Comparison of ENCODE assay signal across 29 mouse cellular contexts in the genomic region with DNA sequence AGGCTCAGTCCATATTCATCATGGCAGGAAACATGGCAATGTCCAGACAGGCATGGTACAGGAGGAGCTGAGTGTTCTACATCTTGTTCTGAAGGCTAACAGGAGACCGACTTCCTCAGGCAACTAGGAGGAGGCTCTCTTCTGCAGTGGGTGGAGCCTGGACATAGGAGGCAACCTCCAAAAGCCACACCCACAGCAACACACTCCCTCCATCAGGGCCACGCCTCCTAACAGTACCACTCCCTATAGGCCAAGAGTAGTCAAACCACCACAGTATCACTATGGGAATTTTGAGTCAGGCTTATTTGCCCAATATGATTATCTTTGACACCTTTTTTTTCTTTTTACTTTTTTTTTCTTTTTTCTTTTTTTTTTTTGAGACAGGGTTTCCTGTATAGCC. TPM values are rescaled to one million over a fixed set of nuclear protein-coding genes. Genes with fewer than 3 reads are reported as not detected.
A peak's percentile ranks its signal among the peaks of the same experiment; 100 is the strongest.
DNase-seq lines count a peak whose midpoint lies in the region; ATAC-seq and TF ChIP-seq lines count a peak whose summit lies in the region.
"Had no signal": no experiment of that assay in that cellular context is flagged by ENCODE, and none has a peak within 500 bp of the region (broad histone marks: within the 10 kb centered on the region; RNA-seq: fewer than 3 reads in every experiment).

No protein-coding gene starts in this region.

- H3K36me3 ChIP-seq in MEL (ENCODE audit: control insufficient read depth in 1 of 2, insufficient read depth in 2 of 2, low read length in 2 of 2), result no peaks in the 10 kb centered on the region
- no peaks in the 10 kb centered on the region; the same call in 1 of the 2 replicates for H3K36me3 ChIP-seq in liver, embryonic 14.5 days (replicated peaks; ENCODE audit: control insufficient read depth, insufficient read depth, low read depth)
- no peaks in the 10 kb centered on the region for H3K36me3 ChIP-seq in hindbrain, embryonic 11.5 days (ENCODE audit: control insufficient read depth, insufficient read depth, low read length)
- no peaks in the 10 kb centered on the region for H3K36me3 ChIP-seq in hindbrain, postnatal 0 days (ENCODE audit: insufficient read depth, low read length)
- peaks cover 6% of the 10 kb centered on the region for H3K36me3 ChIP-seq in embryonic facial prominence, embryonic 10.5 days (replicated peaks)
- peaks cover 5% of the 10 kb centered on the region; the same call in 1 of the 2 replicates for H3K36me3 ChIP-seq in stomach, postnatal 0 days (ENCODE audit: control insufficient read depth, insufficient read depth, low read length)

- no peaks in the 10 kb centered on the region for H3K27me3 ChIP-seq in MEL (ENCODE audit: control insufficient read depth in 1 of 2, insufficient read depth in 2 of 2, low read length in 2 of 2)
- no peaks in the 10 kb centered on the region for H3K27me3 ChIP-seq in liver, embryonic 14.5 days (ENCODE audit: control insufficient read depth, insufficient read depth, low read length)
- H3K27me3 ChIP-seq in hindbrain, embryonic 11.5 days (ENCODE audit: control insufficient read depth, insufficient read depth, low read length), result no peaks in the 10 kb centered on the region
- H3K27me3 ChIP-seq in hindbrain, postnatal 0 days (ENCODE audit: insufficient read depth, low read length), result no peaks in the 10 kb centered on the region
- no peaks in the 10 kb centered on the region for H3K27me3 ChIP-seq in embryonic facial prominence, embryonic 10.5 days (replicated peaks; ENCODE audit: low read depth, poor library complexity, severe bottlenecking)
- H3K27me3 ChIP-seq in stomach, postnatal 0 days (ENCODE audit: control insufficient read depth, insufficient read depth, low read length), result no peaks in the 10 kb centered on the region
- H3K27me3 ChIP-seq: embryonic facial prominence, embryonic 12.5 days; limb, embryonic 15.5 days; megakaryocyte, embryonic 14.5 days; midbrain, embryonic 15.5 days; neural tube, embryonic 15.5 days; stomach, embryonic 15.5 days had no signal

- no peak overlapping the region for H3K27ac ChIP-seq in MEL (ENCODE audit: control insufficient read depth, low read depth, low read length)
- H3K27ac ChIP-seq in liver, embryonic 14.5 days, result no peak overlapping the region
- no peak overlapping the region for H3K27ac ChIP-seq in hindbrain, embryonic 11.5 days (ENCODE audit: low read depth, low read length)
- no peak overlapping the region for H3K27ac ChIP-seq in hindbrain, postnatal 0 days
- no peak overlapping the region for H3K27ac ChIP-seq in embryonic facial prominence, embryonic 10.5 days (replicated peaks)
- H3K27ac ChIP-seq in stomach, postnatal 0 days (replicated peaks), result no peak overlapping the region
- H3K27ac ChIP-seq: embryonic facial prominence, embryonic 12.5 days; kidney, postnatal 0 days; layer of hippocampus, adult 2 months; limb, embryonic 15.5 days; midbrain, embryonic 15.5 days; neural tube, embryonic 15.5 days; stomach, embryonic 15.5 days had no signal

- no peak overlapping the region for H3K4me2 ChIP-seq in liver, embryonic 14.5 days (ENCODE audit: low read depth)
- no peak overlapping the region for H3K4me2 ChIP-seq in hindbrain, embryonic 11.5 days (replicated peaks; ENCODE audit: low read depth, low read length)
- H3K4me2 ChIP-seq in hindbrain, postnatal 0 days (ENCODE audit: low read depth, low read length), result no peak overlapping the region
- no peak overlapping the region for H3K4me2 ChIP-seq in stomach, postnatal 0 days (replicated peaks; ENCODE audit: low read depth)
- H3K4me2 ChIP-seq: embryonic facial prominence, embryonic 12.5 days; limb, embryonic 15.5 days; midbrain, embryonic 15.5 days; neural tube, embryonic 15.5 days; stomach, embryonic 15.5 days had no signal

- peak; percentile 12 for DNase-seq in CD4-positive helper T cell, adult 2 months (ENCODE audit: low read depth, low spot score)
- peak; percentile 56 for DNase-seq in MEL (ENCODE audit: low read depth, low spot score)
- DNase-seq in liver, embryonic 14.5 days (ENCODE audit: low read depth in 3 of 3, low spot score in 3 of 3), result peak; percentile 9 to 24 (median 12)
- DNase-seq in hindbrain, embryonic 11.5 days (ENCODE audit: low spot score), result no peak
- DNase-seq in hindbrain, postnatal 0 days (ENCODE audit: low spot score), result no peak
- DNase-seq in embryonic facial prominence, embryonic 10.5 days (ENCODE audit: low spot score), result no peak
- no peak for DNase-seq in stomach, postnatal 0 days (ENCODE audit: low spot score)
- DNase-seq: adrenal gland, postnatal 10 days; cerebellum, adult 8-10 months; heart, postnatal 4 days; kidney, adult 18-20 months; layer of hippocampus, postnatal 36 days; lung, postnatal 10 days; spleen, adult 18-20 months; thymus, adult 2 months had no signal

- ATAC-seq in erythroblast, adult 5-6 weeks (replicated peaks; ENCODE audit: low FRiP score, poor library complexity, severe bottlenecking), result peak; percentile 81
- ATAC-seq in liver, embryonic 14.5 days (ENCODE audit: insufficient read depth), result peak; percentile 79
- no peak for ATAC-seq in hindbrain, embryonic 11.5 days (ENCODE audit: low FRiP score)
- ATAC-seq in hindbrain, postnatal 0 days, result no peak
- ATAC-seq in stomach, postnatal 0 days (ENCODE audit: low FRiP score, low TSS enrichment), result no peak
- ATAC-seq: activated CD4-positive, CD25-positive, alpha-beta regulatory T cell, adult 4 months; CD4-positive, CD25-positive, alpha-beta regulatory T cell, adult 4 months; forebrain, embryonic 16.5 days; midbrain, embryonic 15.5 days had no signal

- no peak overlapping the region for H3K4me3 ChIP-seq in MEL (ENCODE audit: control insufficient read depth in 1 of 2, insufficient read depth in 1 of 2, low read depth in 2 of 2, low read length in 2 of 2)
- H3K4me3 ChIP-seq in liver, embryonic 14.5 days (ENCODE audit: insufficient read depth in 1 of 2, low read depth in 2 of 2, low read length in 2 of 2), result no peak overlapping the region
- no peak overlapping the region for H3K4me3 ChIP-seq in hindbrain, embryonic 11.5 days (ENCODE audit: low read depth, low read length)
- H3K4me3 ChIP-seq in hindbrain, postnatal 0 days (ENCODE audit: low read length), result no peak overlapping the region
- no peak overlapping the region for H3K4me3 ChIP-seq in embryonic facial prominence, embryonic 10.5 days
- no peak overlapping the region for H3K4me3 ChIP-seq in stomach, postnatal 0 days (ENCODE audit: low read depth, low read length)
- H3K4me3 ChIP-seq: embryonic facial prominence, embryonic 12.5 days; layer of hippocampus, adult 2 months; limb, embryonic 15.5 days; megakaryocyte, embryonic 14.5 days; midbrain, embryonic 15.5 days; neural tube, embryonic 15.5 days; stomach, embryonic 15.5 days had no signal

- TF ChIP-seq POLR2A in MEL (IDR thresholded peaks at IDR 0.05; ENCODE audit: control insufficient read depth in 1 of 2, insufficient read depth in 1 of 2, low read depth in 1 of 2, low read length in 2 of 2, poor library complexity in 1 of 2), result no peak

- no peak overlapping the region for H3K9ac ChIP-seq in MEL (ENCODE audit: control insufficient read depth, low read depth, low read length, poor library complexity, severe bottlenecking)
- H3K9ac ChIP-seq in liver, embryonic 14.5 days (replicated peaks), result no peak overlapping the region
- H3K9ac ChIP-seq in hindbrain, embryonic 11.5 days (ENCODE audit: low read depth, low read length), result no peak overlapping the region
- H3K9ac ChIP-seq in hindbrain, postnatal 0 days (replicated peaks; ENCODE audit: low read length), result no peak overlapping the region
- no peak overlapping the region for H3K9ac ChIP-seq in stomach, postnatal 0 days (ENCODE audit: low read length)
- H3K9ac ChIP-seq: embryonic facial prominence, embryonic 12.5 days; limb, embryonic 15.5 days; midbrain, embryonic 15.5 days; neural tube, embryonic 15.5 days; stomach, embryonic 15.5 days had no signal

- 65% methylated on average over 2 of the region's 2 CpGs for WGBS in liver, embryonic 14.5 days (ENCODE audit: insufficient replicate concordance)
- WGBS in hindbrain, embryonic 11.5 days, result 97% methylated on average over 2 of the region's 2 CpGs
- 97% methylated on average over 2 of the region's 2 CpGs for WGBS in hindbrain, postnatal 0 days
- WGBS in embryonic facial prominence, embryonic 10.5 days, result 92% methylated on average over 2 of the region's 2 CpGs
- 93% methylated on average over 2 of the region's 2 CpGs for WGBS in stomach, postnatal 0 days

- no peak for TF ChIP-seq CTCF in MEL (IDR thresholded peaks at IDR 0.05 in 2 of 3, conservative IDR thresholded peaks at IDR 0.05 in 1 of 3; ENCODE audit: control insufficient read depth in 1 of 3, insufficient read depth in 1 of 3, low read depth in 2 of 3, low read length in 3 of 3, poor library complexity in 1 of 3, severe bottlenecking in 1 of 3)
- no peak for TF ChIP-seq CTCF in liver, embryonic 14.5 days (IDR thresholded peaks at IDR 0.05; ENCODE audit: low read depth)
- TF ChIP-seq CTCF in hindbrain, postnatal 0 days (IDR thresholded peaks at IDR 0.05; ENCODE audit: low read depth), result no peak
- no peak for TF ChIP-seq CTCF in stomach, postnatal 0 days (IDR thresholded peaks at IDR 0.05; ENCODE audit: low read depth)

- no peaks in the 10 kb centered on the region for H3K9me3 ChIP-seq in MEL (replicated peaks; ENCODE audit: insufficient read depth, low read length)
- no peaks in the 10 kb centered on the region for H3K9me3 ChIP-seq in liver, embryonic 14.5 days (ENCODE audit: control insufficient read depth, low read length)
- no peaks in the 10 kb centered on the region for H3K9me3 ChIP-seq in hindbrain, embryonic 11.5 days (ENCODE audit: control insufficient read depth, low read length)
- no peaks in the 10 kb centered on the region for H3K9me3 ChIP-seq in hindbrain, postnatal 0 days (ENCODE audit: low read length)
- no peaks in the 10 kb centered on the region for H3K9me3 ChIP-seq in embryonic facial prominence, embryonic 10.5 days
- no peaks in the 10 kb centered on the region for H3K9me3 ChIP-seq in stomach, postnatal 0 days (ENCODE audit: control insufficient read depth, low read length)
- H3K9me3 ChIP-seq: embryonic facial prominence, embryonic 12.5 days; limb, embryonic 15.5 days; midbrain, embryonic 15.5 days; neural tube, embryonic 15.5 days; stomach, embryonic 15.5 days had no signal

- no peaks in the 10 kb centered on the region for H3K79me2 ChIP-seq in MEL (ENCODE audit: control insufficient read depth, insufficient read depth, low read length, poor library complexity)

- peaks cover 0 to 4% of the 10 kb centered on the region in 2 experiments; a peak in 1 of 4 replicates for H3K4me1 ChIP-seq in MEL (ENCODE audit: control insufficient read depth in 1 of 2, insufficient read depth in 2 of 2, low read length in 2 of 2)
- H3K4me1 ChIP-seq in liver, embryonic 14.5 days (replicated peaks; ENCODE audit: control insufficient read depth in 2 of 2, insufficient read depth in 2 of 2, low read length in 1 of 2), result no peaks in the 10 kb centered on the region
- no peaks in the 10 kb centered on the region for H3K4me1 ChIP-seq in hindbrain, embryonic 11.5 days (replicated peaks; ENCODE audit: control insufficient read depth, insufficient read depth, low read length)
- no peaks in the 10 kb centered on the region for H3K4me1 ChIP-seq in hindbrain, postnatal 0 days (ENCODE audit: insufficient read depth, low read length)
- H3K4me1 ChIP-seq in embryonic facial prominence, embryonic 10.5 days, result peaks cover 10% of the 10 kb centered on the region
- no peaks in the 10 kb centered on the region for H3K4me1 ChIP-seq in stomach, postnatal 0 days (replicated peaks; ENCODE audit: control insufficient read depth, insufficient read depth)
- H3K4me1 ChIP-seq: limb, embryonic 15.5 days; midbrain, embryonic 15.5 days; neural tube, embryonic 15.5 days; stomach, embryonic 15.5 days had no signal

- TF ChIP-seq RAD21 in MEL (IDR thresholded peaks at IDR 0.05; ENCODE audit: low read depth, low read length), result no peak

- TF ChIP-seq EP300 in MEL (IDR thresholded peaks at IDR 0.05; ENCODE audit: low read depth in 1 of 2, low read length in 2 of 2), result no peak
- TF ChIP-seq EP300 in liver, embryonic 14.5 days (IDR thresholded peaks at IDR 0.05; ENCODE audit: low read depth), result no peak
- TF ChIP-seq EP300 in stomach, postnatal 0 days (optimal IDR thresholded peaks at IDR 0.05), result no peak

RNA-seq across cellular contexts. Expression of a gene that starts 22.1 kb away (rescaled TPM):
- total RNA-seq in MEL (2012; rRNA removed), result not detected in 2 replicates
- not detected for polyA plus RNA-seq in MEL (2012; ENCODE audit: insufficient read depth in 1 of 2, insufficient read length in 2 of 2, low read depth in 1 of 2, low replicate concordance in 2 of 2, missing spikeins in 1 of 2)
- not detected in 2 replicates for total RNA-seq in erythroblast, adult 5-6 weeks (2015; ENCODE audit: low replicate concordance)
- not detected in 2 replicates for total RNA-seq in erythroblast, adult 5-6 weeks (2017; ENCODE audit: low replicate concordance)
- not detected in 2 replicates for polyA plus RNA-seq in liver, embryonic 14.5 days (2012; rRNA removed)
- not detected in 2 replicates for polyA plus RNA-seq in liver, embryonic 14.5 days (2014; fragmentation: Nextera tagmentation; extraction: Ambion mirVana)
- 0.40 and 0.50 TPM in 2 replicates for polyA plus RNA-seq in hindbrain, embryonic 11.5 days (2014; fragmentation: Nextera tagmentation; extraction: Ambion mirVana)
- 0.99 and 1.0 TPM in 2 replicates for total RNA-seq in hindbrain, postnatal 0 days (2014; rRNA removed)
- polyA plus RNA-seq in hindbrain, postnatal 0 days (2015; fragmentation: Nextera tagmentation; extraction: Ambion mirVana), result 0.36 and 0.44 TPM in 2 replicates
- polyA plus RNA-seq in embryonic facial prominence, embryonic 10.5 days (2016; fragmentation: Nextera tagmentation; extraction: Ambion mirVana), result 0.10 and 0.15 TPM in 2 replicates
- polyA plus RNA-seq in stomach, postnatal 0 days (2015; fragmentation: Nextera tagmentation; extraction: Ambion mirVana), result 0.06 TPM in 1 of 2 replicates, not detected in the other
- total RNA-seq: common myeloid progenitor, adult 5-6 weeks had no signal
- polyA plus RNA-seq: activated CD4-positive, CD25-positive, alpha-beta regulatory T cell, adult 4 months; heart, embryonic 14.5 days had no signal

RNA-seq across cellular contexts. Expression of a gene that starts 27.9 kb away (rescaled TPM):
- total RNA-seq in MEL (2012; rRNA removed), result 23.7 and 25.1 TPM in 2 replicates
- 10 to 100 TPM in 1 of 2 experiments, not detected in 1; 24.2 TPM for polyA plus RNA-seq in MEL (2012; ENCODE audit: insufficient read depth in 1 of 2, insufficient read length in 2 of 2, low read depth in 1 of 2, low replicate concordance in 2 of 2, missing spikeins in 1 of 2)
- total RNA-seq in erythroblast, adult 5-6 weeks (2015; ENCODE audit: low replicate concordance), result 11.1 and 11.3 TPM in 2 replicates
- 5.6 and 12.5 TPM in 2 replicates for total RNA-seq in erythroblast, adult 5-6 weeks (2017; ENCODE audit: low replicate concordance)
- 8.9 and 12.8 TPM in 2 replicates for polyA plus RNA-seq in liver, embryonic 14.5 days (2012; rRNA removed)
- 14.1 and 16.1 TPM in 2 replicates for polyA plus RNA-seq in liver, embryonic 14.5 days (2014; fragmentation: Nextera tagmentation; extraction: Ambion mirVana)
- 27.6 and 27.7 TPM in 2 replicates for polyA plus RNA-seq in hindbrain, embryonic 11.5 days (2014; fragmentation: Nextera tagmentation; extraction: Ambion mirVana)
- 8.3 and 10.8 TPM in 2 replicates for total RNA-seq in hindbrain, postnatal 0 days (2014; rRNA removed)
- 6.6 and 7.7 TPM in 2 replicates for polyA plus RNA-seq in hindbrain, postnatal 0 days (2015; fragmentation: Nextera tagmentation; extraction: Ambion mirVana)
- polyA plus RNA-seq in embryonic facial prominence, embryonic 10.5 days (2016; fragmentation: Nextera tagmentation; extraction: Ambion mirVana), result 27.4 and 29.5 TPM in 2 replicates
- polyA plus RNA-seq in stomach, postnatal 0 days (2015; fragmentation: Nextera tagmentation; extraction: Ambion mirVana), result 7.5 and 8.1 TPM in 2 replicates

RNA-seq across cellular contexts. Expression of a gene that starts 28.0 kb away (rescaled TPM):
- total RNA-seq in MEL (2012; rRNA removed), result 30.6 and 38.8 TPM in 2 replicates
- 10 to 100 TPM in 1 of 2 experiments, not detected in 1; 39.6 TPM for polyA plus RNA-seq in MEL (2012; ENCODE audit: insufficient read depth in 1 of 2, insufficient read length in 2 of 2, low read depth in 1 of 2, low replicate concordance in 2 of 2, missing spikeins in 1 of 2)
- 8.2 and 37.7 TPM in 2 replicates for total RNA-seq in erythroblast, adult 5-6 weeks (2015; ENCODE audit: low replicate concordance)
- 5.7 and 18.2 TPM in 2 replicates for total RNA-seq in erythroblast, adult 5-6 weeks (2017; ENCODE audit: low replicate concordance)
- polyA plus RNA-seq in liver, embryonic 14.5 days (2012; rRNA removed), result 17.2 and 19.8 TPM in 2 replicates
- 18.0 and 19.3 TPM in 2 replicates for polyA plus RNA-seq in liver, embryonic 14.5 days (2014; fragmentation: Nextera tagmentation; extraction: Ambion mirVana)
- polyA plus RNA-seq in hindbrain, embryonic 11.5 days (2014; fragmentation: Nextera tagmentation; extraction: Ambion mirVana), result 49.0 and 51.9 TPM in 2 replicates
- 24.7 and 56.8 TPM in 2 replicates for total RNA-seq in hindbrain, postnatal 0 days (2014; rRNA removed)
- polyA plus RNA-seq in hindbrain, postnatal 0 days (2015; fragmentation: Nextera tagmentation; extraction: Ambion mirVana), result 25.6 and 30.0 TPM in 2 replicates
- polyA plus RNA-seq in embryonic facial prominence, embryonic 10.5 days (2016; fragmentation: Nextera tagmentation; extraction: Ambion mirVana), result 46.5 and 52.5 TPM in 2 replicates
- polyA plus RNA-seq in stomach, postnatal 0 days (2015; fragmentation: Nextera tagmentation; extraction: Ambion mirVana), result 16.6 and 19.3 TPM in 2 replicates

Comparison
In these comparisons a context has a peak if more than half of its experiments do, and no peak if none do; other contexts are left out.
1. DNase-seq: peak in CD4-positive helper T cell, adult 2 months (single experiment), MEL (single experiment) and liver, embryonic 14.5 days (3 of 3); none in hindbrain, embryonic 11.5 days (single experiment), hindbrain, postnatal 0 days (single experiment), embryonic facial prominence, embryonic 10.5 days (single experiment) and stomach, postnatal 0 days (single experiment).
2. ATAC-seq: peak in erythroblast, adult 5-6 weeks (single experiment) and liver, embryonic 14.5 days (single experiment); none in hindbrain, embryonic 11.5 days (single experiment), hindbrain, postnatal 0 days (single experiment) and stomach, postnatal 0 days (single experiment).